Mouse (Mus musculus) forebrain, embryonic 11.5 days (tissue): Measurements from ENCODE around the gene Smarcd1. TPM values are rescaled to one million over a fixed set of nuclear protein-coding genes. Genes with fewer than 3 reads are reported as not detected.

ENCODE experiments used
- ATAC-seq: fragments of 200-750 bp; cut with Nextera tagmentation; replicated peaks from 2 replicates; pipeline ENCODE4 v1.8.0; 2017; ENCODE audit warnings: moderate TSS enrichment; ENCODE audit not compliant: low FRiP score
- DNase-seq: peaks from one replicate; pipeline ENCODE4 v3.0.0-alpha.2; 2017; ENCODE audit warnings: low spot score
- H3K27ac ChIP-seq: fragments of 300-500 bp; sonication (generic); 2 replicates; pipeline ENCODE4 v1.5.1; 2014; ENCODE audit warnings: low read depth, low read length
- H3K27me3 ChIP-seq: fragments of 300-500 bp; sonication (generic); 2 replicates; pipeline ENCODE4 v1.6.1; 2014; ENCODE audit warnings: mild to moderate bottlenecking, low read length, mixed read lengths; ENCODE audit not compliant: control insufficient read depth, insufficient read depth
- H3K36me3 ChIP-seq: fragments of 300-500 bp; sonication (generic); 2 replicates; pipeline ENCODE4 v1.6.1; 2014; ENCODE audit warnings: mild to moderate bottlenecking, low read length, moderate library complexity, mixed read lengths; ENCODE audit not compliant: control insufficient read depth, insufficient read depth
- H3K4me1 ChIP-seq: fragments of 300-500 bp; sonication (generic); replicated peaks from 2 replicates; pipeline ENCODE4 v1.6.1; 2014; ENCODE audit warnings: low read length, mixed read lengths; ENCODE audit not compliant: control insufficient read depth, insufficient read depth
- H3K4me2 ChIP-seq: fragments of 300-500 bp; sonication (generic); 2 replicates; pipeline ENCODE4 v1.6.1; 2014; ENCODE audit warnings: low read depth, mild to moderate bottlenecking, low read length, moderate library complexity, mixed read lengths; ENCODE audit not compliant: severe bottlenecking
- H3K4me3 ChIP-seq: fragments of 300-500 bp; sonication (generic); 2 replicates; pipeline ENCODE4 v1.5.1; 2014; ENCODE audit warnings: low read depth, low read length
- H3K9ac ChIP-seq: fragments of 300-500 bp; sonication (generic); 2 replicates; pipeline ENCODE4 v1.6.1; 2014; ENCODE audit warnings: low read length
- H3K9me3 ChIP-seq: fragments of 300-500 bp; sonication (generic); 2 replicates; pipeline ENCODE4 v1.6.1; 2016; ENCODE audit warnings: low read length, mixed read lengths; ENCODE audit not compliant: control insufficient read depth
- WGBS: fragments of 180-500 bp; shearing (Covaris S2); extraction: QIAGEN DNeasy Blood & Tissue Kit; methylation state at CpG from one replicate; pipeline ENCODE4 v1.1.7; 2014; 5-methylcytosine and 5-hydroxymethylcytosine counted together
- polyA plus RNA-seq: library from polyadenylated mRNA; unstranded; fragments of >200 nt; fragmentation: Nextera tagmentation; extraction: Ambion mirVana; gene quantifications from 2 replicates; pipeline ENCODE4 v1.2.1, GENCODE M21; 2014

Smarcd1 gene
- polyA plus RNA-seq, result 134 and 142 TPM in 2 replicates

DNA sequence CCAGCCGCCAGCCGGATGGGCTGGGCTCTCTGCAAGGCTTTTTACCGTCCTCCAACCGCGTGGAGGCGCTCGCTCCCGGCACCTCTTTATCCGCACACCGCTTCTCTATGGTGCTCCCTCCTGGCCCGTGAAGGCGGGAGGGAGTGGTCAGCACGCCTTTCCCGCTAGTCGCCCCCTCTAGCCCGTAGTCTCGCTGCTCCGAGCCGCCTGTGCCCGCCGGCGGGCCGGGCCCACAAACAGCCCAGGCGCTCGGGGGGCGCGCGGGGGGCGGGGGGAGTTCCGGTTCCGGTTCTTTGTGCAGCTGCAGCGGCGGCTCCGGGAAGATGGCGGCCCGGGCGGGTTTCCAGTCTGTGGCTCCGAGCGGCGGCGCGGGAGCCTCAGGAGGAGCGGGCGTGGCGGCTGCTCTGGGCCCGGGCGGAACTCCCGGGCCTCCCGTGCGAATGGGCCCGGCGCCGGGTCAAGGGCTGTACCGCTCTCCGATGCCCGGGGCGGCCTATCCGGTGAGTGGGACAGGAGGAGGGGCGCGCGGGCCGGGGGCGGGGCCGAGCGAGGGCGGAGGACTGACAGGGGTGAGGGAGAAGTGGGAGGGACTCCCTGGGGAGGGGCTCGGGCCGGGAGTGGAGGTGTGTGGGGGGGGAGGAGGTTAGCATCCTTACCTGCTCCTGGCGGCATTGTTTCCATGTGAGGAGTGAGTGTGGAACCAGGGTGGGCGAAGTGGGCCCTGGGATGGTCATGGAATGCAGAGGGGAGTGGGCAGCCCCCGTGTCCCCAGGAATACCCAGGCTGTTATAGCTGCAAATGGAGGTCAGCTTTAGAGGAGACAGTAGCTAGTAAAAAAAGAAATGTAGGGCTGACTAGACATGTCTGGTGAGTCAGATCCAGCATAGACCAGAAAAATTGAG is at the start of gene Smarcd1:
Gene Smarcd1, plus strand, starts transcription at position 131 of the 902 bp plus-strand sequence.
- ATAC-seq, result peak; percentile 97
- Histone ChIP-seq H3K9ac (peak within 1 kb of the TSS; percentile 99), H3K4me2 (peak within 1 kb of the TSS; percentile 70), H3K36me3 (peaks cover 3% of the 10 kb centered on the region), H3K4me1 (peaks cover 18% of the 10 kb centered on the region), H3K4me3 (peak within 1 kb of the TSS; percentile 72), H3K9me3 (no peaks in the 10 kb centered on the region), H3K27me3 (no peaks in the 10 kb centered on the region; the same call in 1 of the 2 replicates), H3K27ac (peak within 1 kb of the TSS; percentile 88)
- WGBS, result under 1% methylated on average over 57 of the region's 71 CpGs
- peak; percentile 99 for DNase-seq

- H3K27ac ChIP-seq, result no peak overlapping the region
- H3K4me1 ChIP-seq, result peaks cover 24% of the 10 kb centered on the region
- peaks cover 24% of the 10 kb centered on the region for H3K27me3 ChIP-seq
- 9% methylated on average over 8 of the region's 8 CpGs for WGBS
- H3K9me3 ChIP-seq, result no peaks in the 10 kb centered on the region
- ATAC-seq (no peak), DNase-seq (no peak)
- no peak overlapping the region for H3K9ac ChIP-seq
- peak overlapping the region; percentile 36; the same call in 1 of the 2 replicates for H3K4me2 ChIP-seq
- no peaks in the 10 kb centered on the region for H3K36me3 ChIP-seq
- H3K4me3 ChIP-seq, result peak overlapping the region; percentile 15
Observed at GRCm38 (mm10) chr15:99653291-99653690, 48.6 kb upstream of the Smarcd1 start.

DNA sequence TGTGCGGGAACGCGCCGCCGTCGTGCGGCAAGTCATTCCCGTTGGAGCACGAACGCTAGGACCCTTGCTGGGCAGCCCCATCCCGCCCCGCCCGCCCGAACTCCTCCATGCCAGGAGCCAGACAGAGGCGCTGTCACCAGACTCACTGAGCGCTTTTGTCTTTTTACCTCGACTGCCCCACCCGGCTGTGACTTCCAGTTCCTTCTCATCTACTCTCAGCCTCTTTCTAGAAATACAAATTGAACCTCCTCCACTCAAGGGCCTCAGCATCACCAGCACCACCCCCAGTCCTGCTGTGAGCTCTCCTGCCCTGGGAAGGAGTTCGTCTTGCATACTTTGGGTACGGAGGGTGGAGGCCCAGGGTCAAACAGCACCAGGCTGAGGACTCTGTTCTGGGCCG is 48.1 kb upstream of the Smarcd1 start:
- Histone ChIP-seq H3K4me3 (peak overlapping the region; percentile 15), H3K9me3 (no peaks in the 10 kb centered on the region), H3K27ac (no peak overlapping the region), H3K9ac (peak overlapping the region; percentile 20; the same call in 1 of the 2 replicates), H3K27me3 (peaks cover 24% of the 10 kb centered on the region), H3K4me2 (peak overlapping the region; percentile 36), H3K4me1 (peaks cover 20% of the 10 kb centered on the region), H3K36me3 (no peaks in the 10 kb centered on the region)
- ATAC-seq (no peak), DNase-seq (peak; percentile 53)
- 3% methylated on average over 21 of the region's 21 CpGs for WGBS

DNA sequence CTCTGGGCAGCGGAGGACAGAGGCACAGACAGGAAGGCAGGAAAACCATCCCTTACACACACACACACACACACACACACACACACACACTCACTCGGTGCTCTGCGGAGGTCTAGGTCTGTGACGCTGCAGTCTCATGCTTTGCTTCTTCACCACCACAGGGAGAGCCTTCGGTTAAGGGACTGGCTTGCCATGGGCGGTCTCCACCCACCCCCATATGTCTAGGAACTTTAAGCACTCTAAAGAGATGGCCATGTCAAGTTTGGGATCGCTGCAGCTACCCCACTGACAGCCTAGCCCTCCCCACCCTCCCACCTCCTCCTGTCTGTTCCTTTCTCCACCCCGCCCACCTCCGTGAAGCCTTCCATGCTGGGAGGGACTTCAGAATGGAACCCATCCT is 46.0 kb upstream of the Smarcd1 start:
- no peak overlapping the region for H3K9ac ChIP-seq
- no peaks in the 10 kb centered on the region for H3K9me3 ChIP-seq
- WGBS, result 61% methylated on average over 9 of the region's 9 CpGs
- no peak for DNase-seq
- H3K4me2 ChIP-seq, result no peak overlapping the region
- no peaks in the 10 kb centered on the region for H3K36me3 ChIP-seq
- peaks cover 7% of the 10 kb centered on the region; the same call in 1 of the 2 replicates for H3K4me1 ChIP-seq
- H3K4me3 ChIP-seq, result no peak overlapping the region
- peaks cover 24% of the 10 kb centered on the region for H3K27me3 ChIP-seq
- ATAC-seq, result no peak
- no peak overlapping the region for H3K27ac ChIP-seq

DNA sequence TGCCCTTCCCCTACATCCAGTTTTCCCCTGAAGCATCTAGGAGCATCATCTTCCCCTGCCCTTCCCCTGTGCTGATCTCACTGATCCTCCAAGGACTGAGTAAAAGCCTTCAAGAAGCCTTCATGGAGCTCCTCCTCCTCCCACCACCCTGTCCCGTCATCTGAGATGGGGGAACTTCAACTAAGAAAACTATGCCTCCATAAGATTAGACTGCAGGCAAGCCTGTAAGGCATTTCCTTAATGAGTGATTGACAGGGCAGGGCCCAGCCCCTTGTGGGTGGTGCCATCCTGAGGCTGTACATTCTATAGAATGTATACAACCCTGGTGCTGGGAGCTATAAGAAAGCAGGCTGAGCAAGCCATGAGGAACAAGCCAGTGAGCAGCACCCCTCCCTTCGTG is 43.5 kb upstream of the Smarcd1 start:
- DNase-seq (no peak), ATAC-seq (no peak)
- Histone ChIP-seq H3K4me2 (no peak overlapping the region), H3K36me3 (no peaks in the 10 kb centered on the region), H3K27me3 (peaks cover 22% of the 10 kb centered on the region), H3K9me3 (no peaks in the 10 kb centered on the region), H3K4me1 (peaks cover 6% of the 10 kb centered on the region; the same call in 1 of the 2 replicates), H3K9ac (no peak overlapping the region), H3K4me3 (no peak overlapping the region), H3K27ac (no peak overlapping the region)
- 46% methylated on average over 2 of the region's 2 CpGs for WGBS

- H3K4me2 ChIP-seq, result no peak overlapping the region
- WGBS, result 96% methylated on average over 15 of the region's 15 CpGs
- no peak overlapping the region for H3K27ac ChIP-seq
- H3K9ac ChIP-seq, result no peak overlapping the region
- no peaks in the 10 kb centered on the region for H3K9me3 ChIP-seq
- no peaks in the 10 kb centered on the region for H3K36me3 ChIP-seq
- peaks cover 17% of the 10 kb centered on the region; the same call in 1 of the 2 replicates for H3K4me1 ChIP-seq
- H3K27me3 ChIP-seq, result peaks cover 17% of the 10 kb centered on the region
- H3K4me3 ChIP-seq, result no peak overlapping the region
- ATAC-seq (no peak), DNase-seq (no peak)
Observed at GRCm38 (mm10) chr15:99661121-99661830, 40.7 kb upstream of the Smarcd1 start.

GRCm38 (mm10) chr15:99662371-99662770 is 39.6 kb upstream of the Smarcd1 start:
- Histone ChIP-seq H3K9ac (no peak overlapping the region), H3K4me2 (no peak overlapping the region), H3K36me3 (no peaks in the 10 kb centered on the region), H3K27ac (no peak overlapping the region), H3K9me3 (no peaks in the 10 kb centered on the region), H3K4me3 (no peak overlapping the region), H3K27me3 (peaks cover 15% of the 10 kb centered on the region), H3K4me1 (peaks cover 19% of the 10 kb centered on the region; the same call in 1 of the 2 replicates)
- DNase-seq, result no peak
- WGBS, result 52% methylated on average over 7 of the region's 7 CpGs
- no peak for ATAC-seq

- H3K9me3 ChIP-seq, result no peaks in the 10 kb centered on the region
- peak overlapping the region; percentile 55 for H3K9ac ChIP-seq
- no peaks in the 10 kb centered on the region for H3K36me3 ChIP-seq
- H3K4me2 ChIP-seq, result peak overlapping the region; percentile 85
- no peak overlapping the region for H3K27ac ChIP-seq
- H3K27me3 ChIP-seq, result peaks cover 18% of the 10 kb centered on the region
- peaks cover 23% of the 10 kb centered on the region; the same call in 1 of the 2 replicates for H3K4me1 ChIP-seq
- DNase-seq (no peak), ATAC-seq (peak; percentile 45)
- H3K4me3 ChIP-seq, result peak overlapping the region; percentile 40
- 6% methylated on average over 17 of the region's 17 CpGs for WGBS
Observed at GRCm38 (mm10) chr15:99663964-99664599, 37.8 kb upstream of the Smarcd1 start.
